24 mouse cellular contexts compared by ENCODE assay signal in the genomic region with DNA sequence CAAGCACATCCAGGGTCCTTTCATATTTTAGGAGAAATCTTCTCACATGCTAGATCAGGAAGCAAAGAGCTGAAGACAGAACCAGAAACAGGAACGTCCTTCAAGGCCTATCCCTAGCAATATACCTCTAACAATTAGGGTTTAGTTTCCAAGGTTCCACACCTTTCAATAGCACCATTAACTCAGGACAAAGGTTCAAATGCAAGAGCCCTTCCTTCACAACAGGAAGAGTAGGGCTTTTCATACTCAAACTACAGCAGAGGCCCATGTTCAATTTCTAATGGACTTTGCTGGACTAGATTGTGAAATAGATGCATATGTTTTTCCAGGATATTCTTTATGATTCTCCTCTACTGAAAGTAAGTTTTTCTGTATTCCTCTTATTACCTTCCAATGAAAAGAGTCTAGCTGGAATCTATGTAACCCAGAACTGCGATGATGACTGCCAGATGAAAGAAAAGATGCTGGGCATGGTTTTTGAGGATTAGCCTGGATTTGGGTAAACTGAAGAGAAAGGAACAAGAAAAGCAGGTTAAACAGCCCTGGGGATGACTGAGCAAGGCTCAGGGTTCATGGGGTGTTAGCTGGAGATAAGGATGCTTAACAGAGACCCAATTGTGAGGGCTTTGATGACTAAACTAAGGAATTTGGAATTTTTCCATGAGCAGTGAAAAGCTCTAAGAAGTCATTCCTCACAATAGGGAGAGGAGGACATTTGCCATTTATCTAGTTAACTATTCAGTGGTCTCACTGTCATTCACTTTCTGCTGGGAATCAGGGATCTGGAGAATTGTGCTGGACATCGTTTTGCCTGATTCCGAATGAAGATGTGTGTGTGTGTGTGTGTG.
A peak's percentile ranks its signal among the peaks of the same experiment; 100 is the strongest.
DNase-seq lines count a peak whose midpoint lies in the region; ATAC-seq lines count a peak whose summit lies in the region.
"Had no signal": no experiment of that assay in that cellular context is flagged by ENCODE, and none has a peak within 500 bp of the region (broad histone marks: within the 10 kb centered on the region; RNA-seq: fewer than 3 reads in every experiment).

No protein-coding gene starts in this region.

- H3K27me3 ChIP-seq in intestine, embryonic 16.5 days (replicated peaks; ENCODE audit: control insufficient read depth, insufficient read depth, low read length): no peaks in the 10 kb centered on the region
- H3K27me3 ChIP-seq in stomach, embryonic 16.5 days (ENCODE audit: control insufficient read depth, insufficient read depth, low read length): no peaks in the 10 kb centered on the region
- H3K27me3 ChIP-seq: embryonic facial prominence, embryonic 15.5 days; hindbrain, embryonic 15.5 days had no signal

- 69% methylated on average over 4 of the region's 4 CpGs for WGBS in intestine, embryonic 16.5 days
- WGBS in stomach, embryonic 16.5 days: 70% methylated on average over 4 of the region's 4 CpGs

- no peak overlapping the region for H3K4me3 ChIP-seq in intestine, embryonic 16.5 days (ENCODE audit: low read length)
- no peak overlapping the region for H3K4me3 ChIP-seq in stomach, embryonic 16.5 days (replicated peaks; ENCODE audit: low read length)
- H3K4me3 ChIP-seq: embryonic facial prominence, embryonic 15.5 days; heart, adult 2 months; heart, embryonic 10.5 days; heart, embryonic 13.5 days; hindbrain, embryonic 15.5 days had no signal

- H3K36me3 ChIP-seq in intestine, embryonic 16.5 days (ENCODE audit: control insufficient read depth, insufficient read depth, low read length): no peaks in the 10 kb centered on the region
- no peaks in the 10 kb centered on the region for H3K36me3 ChIP-seq in stomach, embryonic 16.5 days (ENCODE audit: control insufficient read depth, insufficient read depth, low read length)
- H3K36me3 ChIP-seq: embryonic facial prominence, embryonic 15.5 days; heart, embryonic 10.5 days; heart, embryonic 13.5 days; hindbrain, embryonic 15.5 days had no signal

- no peak overlapping the region for H3K27ac ChIP-seq in intestine, embryonic 16.5 days (ENCODE audit: low read length)
- peak overlapping the region; percentile 75 for H3K27ac ChIP-seq in stomach, embryonic 16.5 days (ENCODE audit: low read length)
- H3K27ac ChIP-seq: embryonic facial prominence, embryonic 15.5 days; heart, adult 2 months; heart, embryonic 10.5 days; heart, embryonic 13.5 days; hindbrain, embryonic 15.5 days had no signal

- peak; percentile 61 for DNase-seq in 3T3-L1 (ENCODE audit: low read depth, low spot score)
- peak; percentile 81 for DNase-seq in Muller cell, postnatal 12 days (ENCODE audit: inconsistent ontology term)
- DNase-seq in frontal cortex, postnatal 25 days (ENCODE audit: low spot score in 2 of 2): no peak
- DNase-seq in heart, adult 11 months: no peak
- DNase-seq in spleen, adult 18-20 months: no peak
- DNase-seq: adrenal gland, adult 2 months; adrenal gland, postnatal 14 days; cerebellum, adult 11-12 months; cerebellum, adult 8-10 months; cerebellum, postnatal 10 days; cerebellum, postnatal 36 days; embryo, embryonic 11 days; forebrain, postnatal 0 days; gastrocnemius, postnatal 25 days; heart, adult 2 months; heart, postnatal 14 days; heart, postnatal 4 days had no signal

- H3K4me2 ChIP-seq in intestine, embryonic 16.5 days (ENCODE audit: low read depth, low read length): no peak overlapping the region
- no peak overlapping the region for H3K4me2 ChIP-seq in stomach, embryonic 16.5 days (ENCODE audit: low read depth, low read length)
- H3K4me2 ChIP-seq: embryonic facial prominence, embryonic 15.5 days; heart, embryonic 13.5 days; hindbrain, embryonic 15.5 days had no signal

- 0 out of 2 replicates have a peak, but pooled peaks cover 2% of the 10 kb centered on the region for H3K4me1 ChIP-seq in intestine, embryonic 16.5 days (ENCODE audit: control insufficient read depth, insufficient read depth, low read length)
- H3K4me1 ChIP-seq in stomach, embryonic 16.5 days (ENCODE audit: control insufficient read depth, insufficient read depth, low read length): no peaks in the 10 kb centered on the region
- H3K4me1 ChIP-seq: embryonic facial prominence, embryonic 15.5 days; heart, embryonic 10.5 days; heart, embryonic 13.5 days; hindbrain, embryonic 15.5 days had no signal

- no peak overlapping the region for H3K9ac ChIP-seq in intestine, embryonic 16.5 days (ENCODE audit: low read depth, low read length)
- H3K9ac ChIP-seq in stomach, embryonic 16.5 days (ENCODE audit: low read length): no peak overlapping the region
- H3K9ac ChIP-seq: embryonic facial prominence, embryonic 15.5 days; forebrain, postnatal 0 days; heart, embryonic 13.5 days; hindbrain, embryonic 15.5 days had no signal

- peak; percentile 94 for ATAC-seq in intestine, embryonic 16.5 days
- no peak for ATAC-seq in stomach, embryonic 16.5 days (ENCODE audit: insufficient read depth, low FRiP score)
- ATAC-seq: forebrain, embryonic 14.5 days; forebrain, postnatal 0 days had no signal

- no peaks in the 10 kb centered on the region for H3K9me3 ChIP-seq in intestine, embryonic 16.5 days (ENCODE audit: control insufficient read depth, low read length)
- H3K9me3 ChIP-seq in stomach, embryonic 16.5 days (replicated peaks; ENCODE audit: control insufficient read depth, low read length): no peaks in the 10 kb centered on the region
- H3K9me3 ChIP-seq: embryonic facial prominence, embryonic 15.5 days; heart, embryonic 10.5 days; heart, embryonic 13.5 days; hindbrain, embryonic 15.5 days had no signal

Comparison
In these comparisons a context has a peak if more than half of its experiments do, and no peak if none do; other contexts are left out.
1. DNase-seq: peak in 3T3-L1 (single experiment) and Muller cell, postnatal 12 days (single experiment); none in frontal cortex, postnatal 25 days (0 of 2), heart, adult 11 months (single experiment) and spleen, adult 18-20 months (0 of 2).